Mouse (Mus musculus): ENCODE measurements around the gene Sdk1. TPM values are rescaled to one million over a fixed set of nuclear protein-coding genes. Genes with fewer than 3 reads are reported as not detected.
A peak's percentile ranks its signal among the peaks of the same experiment; 100 is the strongest.

Gene Sdk1
- 1 to 10 TPM; 6.2 to 6.3 TPM for total RNA-seq (2021)

DNA sequence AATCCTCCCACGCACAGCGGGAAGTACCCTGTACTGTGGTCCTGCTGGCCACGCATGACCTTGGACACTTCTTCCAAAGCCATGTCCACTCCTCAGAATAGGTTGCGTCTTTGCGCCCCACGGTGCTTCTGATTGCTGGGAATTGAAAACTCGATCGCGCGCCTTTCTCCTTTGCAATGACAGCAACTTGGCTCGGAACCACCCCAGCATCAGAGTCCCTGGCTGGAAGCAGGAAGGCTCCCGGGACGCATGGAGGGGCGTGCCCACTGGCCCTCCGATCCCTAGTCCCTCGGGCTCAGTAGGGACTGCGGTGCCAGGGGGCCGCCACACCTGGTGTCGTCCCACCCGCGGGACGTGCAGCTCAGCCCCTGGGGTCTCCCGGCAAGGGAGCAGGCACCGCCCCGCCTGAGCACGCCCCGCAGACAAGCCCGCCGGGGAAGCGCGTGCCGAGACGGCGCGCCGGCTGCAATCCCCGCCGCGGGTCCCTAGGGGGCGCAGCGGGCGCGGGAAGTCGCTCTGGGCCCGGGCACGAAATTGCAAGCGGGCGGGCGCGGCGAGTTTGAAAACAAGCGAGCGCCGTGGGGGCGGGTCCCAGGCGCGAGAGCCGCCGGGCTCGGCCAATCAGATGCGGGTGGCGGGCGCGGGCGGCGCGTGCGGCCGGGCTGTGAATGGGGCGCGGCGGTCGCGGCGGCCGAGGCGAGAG, at the start of gene Sdk1:
Gene Sdk1 (plus strand): TSS at position 650 of the 703 bp plus-strand sequence.
- DNase-seq = peak; percentile 90

DNA sequence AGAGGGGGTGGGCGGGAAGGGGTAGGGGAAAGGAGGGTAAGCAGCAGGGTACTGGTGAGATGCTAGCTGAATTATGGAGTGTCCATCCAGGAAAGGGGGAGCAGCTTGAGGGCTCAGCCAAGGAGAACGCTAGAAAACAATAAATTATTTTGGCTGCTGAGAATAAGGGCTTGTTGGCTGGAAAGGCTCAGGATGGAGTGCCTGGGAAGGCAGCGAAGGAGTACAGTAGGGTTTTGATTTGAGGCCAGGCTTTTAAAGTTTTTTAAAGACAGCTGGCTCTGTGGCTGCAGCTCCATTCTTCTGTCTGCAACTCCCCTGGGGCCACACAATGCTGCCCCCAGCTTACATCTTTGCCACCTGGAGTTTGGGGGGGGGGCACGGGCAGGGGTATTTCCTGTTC, 44.0 kb upstream of the Sdk1 start:
- DNase-seq = no peak

DNA sequence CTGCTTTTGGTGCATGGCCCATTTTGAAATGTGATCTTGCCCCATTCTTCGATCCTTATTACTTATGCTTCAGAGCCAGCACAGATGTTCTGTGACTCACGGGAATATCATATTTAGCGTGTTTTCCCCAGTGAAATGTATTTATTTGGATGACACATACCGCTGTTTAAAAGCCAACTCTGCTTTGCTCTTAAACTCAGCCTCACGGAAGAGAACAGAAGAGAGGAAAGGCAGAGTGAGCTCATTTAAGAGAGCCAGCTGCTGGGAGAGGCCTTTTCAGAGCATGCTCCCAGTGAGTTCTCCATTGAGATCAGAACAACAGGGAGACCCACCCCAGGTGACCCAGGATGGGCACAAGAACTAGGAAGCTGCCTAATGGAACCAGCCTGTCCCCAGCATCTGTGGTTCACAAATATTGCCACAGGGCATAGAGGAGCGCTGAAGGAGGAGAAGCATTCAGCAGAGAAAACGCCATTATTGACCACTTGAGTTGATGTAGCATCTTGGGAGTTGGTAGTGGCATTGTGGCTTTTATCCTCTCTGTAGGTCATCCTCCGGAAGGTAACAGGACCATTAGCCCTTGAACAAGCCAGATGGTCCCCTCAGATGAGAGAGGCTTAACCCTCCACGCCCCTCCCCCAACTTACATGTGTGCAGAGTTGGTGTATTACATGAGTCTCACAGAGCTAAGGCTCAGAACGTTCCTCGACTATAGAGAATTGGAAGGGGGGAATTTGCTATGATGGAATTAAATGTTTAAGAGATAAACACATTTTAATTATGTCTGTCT, 38.8 kb upstream of the Sdk1 start:
- no peak for DNase-seq

DNA sequence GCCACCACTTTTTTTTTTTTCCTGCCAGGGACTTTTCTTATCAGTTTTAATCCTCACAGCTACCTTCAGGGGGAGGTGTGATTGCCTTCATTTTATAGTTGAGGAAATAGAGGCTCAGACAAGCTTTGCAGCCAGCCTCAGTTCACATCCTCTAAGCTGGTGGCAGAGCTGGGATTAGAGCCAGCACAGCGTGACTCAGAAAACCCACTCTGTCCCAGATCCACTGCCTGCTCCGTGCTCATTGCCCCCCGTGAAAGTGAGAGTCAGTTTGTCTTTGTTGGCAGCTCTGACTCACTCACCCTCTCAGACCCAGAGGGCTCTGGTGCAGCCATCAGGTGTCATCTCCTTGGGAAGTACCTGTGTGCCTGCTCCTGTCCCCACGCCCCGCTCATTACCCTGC, 34.2 kb upstream of the Sdk1 start:
- peak; percentile 29 to 33 for DNase-seq

DNA sequence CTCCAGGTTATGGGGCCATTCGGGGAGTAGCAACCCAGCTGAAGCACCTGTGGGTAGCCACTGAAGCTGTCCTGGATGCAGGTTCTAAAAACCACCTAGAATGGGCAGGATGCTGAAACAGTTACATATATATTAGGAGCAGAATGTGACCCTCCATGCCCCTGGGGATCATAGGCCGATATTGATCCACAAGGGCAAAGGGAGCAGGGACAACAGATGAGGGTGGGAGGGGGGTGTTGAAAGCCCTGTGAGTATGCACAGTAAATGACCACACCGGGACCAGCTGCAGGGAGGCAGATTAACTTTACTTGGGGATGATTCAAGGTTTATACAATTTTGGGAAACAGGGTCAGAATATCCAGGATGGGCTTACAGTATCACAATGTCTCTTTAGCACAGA, 16.0 kb upstream of the Sdk1 start:
- no peak for DNase-seq

DNA sequence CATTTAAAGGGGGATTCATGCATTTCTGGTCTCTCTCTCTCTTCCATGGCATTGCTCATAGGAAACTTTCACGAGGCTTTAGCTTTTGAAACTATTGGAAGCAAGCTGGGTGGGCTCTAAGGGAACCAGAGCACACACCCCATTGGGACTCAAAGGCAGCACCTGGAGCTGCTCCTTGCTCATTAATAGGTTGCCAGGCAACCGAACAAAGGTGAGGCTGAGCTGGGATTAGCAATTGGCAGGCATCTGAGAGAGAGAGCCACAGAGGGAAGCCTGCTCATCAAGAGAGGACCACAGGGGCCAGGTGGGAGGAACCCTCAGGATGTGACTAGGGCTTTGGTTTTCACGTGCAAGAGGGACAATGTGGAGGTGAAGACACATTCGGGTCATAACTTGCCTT, 7.0 kb upstream of the Sdk1 start:
- no peak for DNase-seq

DNA sequence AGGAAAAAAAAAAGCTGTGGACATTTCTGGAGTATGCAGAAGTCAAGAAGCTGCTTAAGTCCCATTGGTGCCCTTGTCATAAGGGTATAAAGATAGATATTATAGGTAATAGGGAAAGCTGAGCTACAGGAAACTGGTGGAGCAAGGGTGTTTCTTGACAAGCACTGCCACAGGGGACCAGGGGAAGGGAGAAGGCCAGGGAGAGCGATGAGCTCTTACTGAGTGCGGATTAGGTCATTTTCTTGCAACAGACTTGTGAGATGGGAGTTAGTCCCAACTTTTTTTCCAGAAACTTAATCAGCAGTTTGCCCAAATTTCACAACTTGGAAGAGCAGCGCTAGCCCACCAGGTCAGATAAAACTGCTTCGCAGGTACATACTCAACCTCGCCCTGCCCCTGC, 1.9 kb upstream of the Sdk1 start:
- no peak for DNase-seq

DNA sequence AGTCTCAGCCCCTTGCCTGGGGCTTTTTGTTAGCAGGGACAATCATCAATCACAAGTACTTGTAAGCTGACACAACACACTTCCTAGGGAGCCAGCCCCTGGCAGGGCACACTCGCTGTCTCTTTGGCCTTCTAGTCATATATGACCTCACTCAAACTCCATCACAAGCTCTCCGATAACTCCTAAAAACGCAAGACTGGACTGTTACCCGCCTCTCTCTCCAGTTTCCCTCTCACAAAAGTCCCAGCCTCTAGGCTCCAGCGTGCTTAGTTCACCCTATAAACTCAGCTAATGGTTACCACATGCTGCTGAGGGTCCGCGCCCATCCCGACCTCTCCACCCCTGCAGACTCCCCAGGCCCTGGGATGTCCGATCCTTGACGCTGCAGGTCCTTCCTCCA, 849 bp upstream of the Sdk1 start:
- DNase-seq = no peak

DNA sequence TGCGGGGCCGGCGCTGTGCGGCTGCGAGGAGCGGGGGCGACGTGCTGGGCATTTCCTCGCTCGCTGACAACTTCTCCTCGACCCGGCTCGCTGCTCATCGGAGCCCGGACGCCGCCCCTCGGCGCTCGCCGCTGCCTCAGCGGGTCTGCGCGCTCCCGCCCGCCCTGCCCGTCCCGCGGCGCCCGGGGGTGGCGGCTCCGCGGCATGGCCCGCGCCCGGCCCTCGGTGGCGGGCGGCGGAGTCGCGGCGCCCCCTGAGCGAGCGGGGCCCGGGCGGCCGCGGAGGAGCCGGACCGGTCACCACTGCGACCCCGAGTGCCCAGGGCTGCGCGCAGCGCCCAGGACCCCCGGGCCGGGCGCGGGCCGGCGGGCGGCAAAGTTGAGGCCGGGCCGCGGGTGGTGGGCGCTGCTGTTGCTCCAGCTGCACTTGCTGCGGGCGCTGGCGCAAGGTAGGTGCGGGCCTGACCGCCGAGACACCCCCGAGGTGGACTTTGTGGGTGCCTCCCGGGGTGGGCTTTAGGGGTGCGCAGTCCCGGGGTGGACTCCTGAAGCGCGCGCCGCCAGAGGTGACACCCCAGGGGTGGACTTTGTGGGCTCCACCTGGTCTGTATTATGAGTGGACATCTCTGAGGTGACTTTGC, 475 bp downstream of the Sdk1 start:
- DNase-seq = no peak

DNA sequence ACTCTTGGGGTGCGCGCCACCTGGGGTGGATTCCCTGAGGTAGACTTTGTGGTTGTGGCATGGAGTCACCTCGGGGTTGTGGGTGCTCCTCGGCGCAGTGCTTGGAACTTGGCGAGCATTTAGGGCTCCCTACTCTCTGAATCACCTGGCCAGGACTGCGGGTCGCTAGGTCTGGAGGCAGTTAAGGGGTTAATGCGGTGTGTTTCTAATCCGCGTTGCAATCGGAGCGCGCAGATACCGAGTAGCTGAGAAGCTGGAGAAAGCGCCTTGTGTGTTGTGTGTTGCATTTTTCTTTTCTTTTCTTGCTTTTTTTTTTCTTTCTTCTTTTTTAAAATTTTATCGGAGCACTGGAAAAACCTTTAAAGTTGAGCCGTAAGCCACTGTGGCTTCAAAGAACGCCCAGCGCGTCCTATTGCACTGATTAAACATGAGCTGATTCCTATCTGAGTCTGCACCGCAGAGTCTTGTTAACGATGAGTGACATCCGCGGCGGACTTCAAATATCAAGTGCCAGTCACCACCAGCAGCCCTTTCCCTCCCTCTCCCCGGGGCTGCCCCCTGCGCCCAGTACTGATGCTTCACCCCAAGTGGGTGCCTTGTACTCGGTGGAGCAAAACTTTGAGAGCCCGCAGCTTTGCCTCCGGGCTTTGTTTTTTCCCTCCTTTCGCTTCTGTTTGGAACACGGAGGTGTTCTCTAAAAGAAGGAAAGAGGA, 2.1 kb downstream of the Sdk1 start:
- DNase-seq = no peak

DNA sequence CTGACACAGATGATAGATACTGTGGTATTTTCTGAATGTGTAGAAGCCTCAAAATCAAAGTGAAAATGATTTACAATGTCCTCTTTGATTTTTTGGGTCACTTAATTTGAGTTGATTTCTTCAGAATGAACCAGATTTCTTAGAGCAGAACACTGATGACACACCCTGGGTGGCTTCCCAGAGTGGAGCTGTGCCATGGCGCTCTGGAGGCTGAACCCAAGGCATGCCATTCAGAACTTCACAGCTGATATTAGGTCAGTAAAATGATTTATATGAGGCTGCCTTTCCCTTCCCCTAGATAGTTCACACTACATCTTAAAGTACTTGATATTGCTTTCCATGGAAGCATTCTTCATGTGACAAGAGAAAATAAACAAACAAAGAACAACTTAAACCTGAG, 23.0 kb downstream of the Sdk1 start:
- no peak for DNase-seq

DNA sequence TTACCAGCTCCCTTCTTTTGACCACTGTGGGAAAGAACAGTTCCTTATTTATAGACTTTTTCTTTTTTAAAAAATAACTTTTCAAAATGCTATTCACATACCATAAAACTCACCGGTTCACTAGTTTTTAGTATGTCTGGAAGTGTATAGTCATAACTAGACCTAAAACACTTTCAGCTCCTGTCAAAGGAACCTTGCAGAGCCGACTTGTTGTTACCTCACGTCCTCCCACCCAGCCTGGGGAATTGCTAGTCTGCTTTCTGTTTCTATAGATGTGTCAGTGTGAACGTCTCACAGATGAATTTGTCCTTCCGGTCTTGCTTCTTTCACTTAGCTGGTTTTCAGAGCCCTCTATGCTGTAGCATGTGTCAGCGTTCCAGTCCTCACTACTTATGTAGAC, 35.8 kb downstream of the Sdk1 start:
- no peak for DNase-seq

DNA sequence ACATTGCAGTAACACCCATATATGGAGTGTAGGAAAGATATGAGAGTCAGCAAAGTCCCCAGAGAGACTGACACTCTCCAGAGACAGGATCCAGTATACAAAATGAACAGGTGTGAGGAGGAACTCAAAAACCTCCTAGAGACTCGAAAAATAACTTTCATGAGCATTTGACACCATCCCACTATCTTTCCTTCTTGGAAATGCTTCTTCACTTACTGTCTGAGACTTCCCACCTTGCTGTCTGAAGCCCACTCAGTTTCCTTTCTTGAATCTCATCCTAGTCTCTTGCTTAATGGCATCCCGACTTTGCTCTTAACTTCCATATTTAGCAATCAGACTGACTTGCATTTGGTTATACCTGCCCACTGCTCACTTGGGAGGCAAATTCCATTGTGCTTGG, 40.5 kb downstream of the Sdk1 start:
- no peak for DNase-seq

DNA sequence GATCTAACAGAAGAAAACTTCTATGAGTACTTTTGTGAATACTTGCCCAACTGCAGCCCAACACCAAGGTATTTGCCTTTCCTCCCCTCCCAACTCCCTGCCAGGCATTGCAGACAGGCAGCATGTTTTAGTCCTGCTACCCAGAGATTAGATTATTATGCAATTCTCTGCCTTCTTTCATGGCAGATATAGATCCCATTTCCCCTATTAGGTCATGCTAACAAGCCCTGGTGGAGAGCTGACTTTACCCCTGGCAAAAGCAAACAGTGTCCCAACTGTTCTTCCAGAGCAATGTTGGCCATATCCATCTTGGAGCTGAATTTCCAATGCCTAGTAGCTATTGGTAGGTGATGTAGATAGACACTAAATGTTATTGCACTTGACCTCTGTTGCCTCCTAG, 48.3 kb downstream of the Sdk1 start:
- DNase-seq = no peak

DNA sequence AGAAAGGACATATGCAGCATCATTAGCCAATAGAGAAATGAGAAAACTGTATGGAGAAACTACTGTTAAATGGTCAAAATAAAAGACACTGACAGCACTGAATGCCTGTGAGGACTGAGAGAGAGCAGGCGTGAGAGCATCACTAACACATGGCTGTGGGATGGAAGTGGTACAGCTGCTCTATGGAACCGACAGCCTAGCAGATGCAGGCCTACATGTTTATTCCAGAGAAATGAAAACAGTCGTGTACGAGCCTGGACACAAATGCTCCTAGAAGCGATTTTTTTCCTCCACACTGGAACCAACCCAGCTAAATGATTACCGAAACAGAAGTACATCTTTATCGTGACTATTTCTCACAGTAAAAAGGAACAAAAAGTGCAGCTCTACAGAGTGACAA, 54.0 kb downstream of the Sdk1 start:
- DNase-seq = peak; percentile 16 to 36

DNA sequence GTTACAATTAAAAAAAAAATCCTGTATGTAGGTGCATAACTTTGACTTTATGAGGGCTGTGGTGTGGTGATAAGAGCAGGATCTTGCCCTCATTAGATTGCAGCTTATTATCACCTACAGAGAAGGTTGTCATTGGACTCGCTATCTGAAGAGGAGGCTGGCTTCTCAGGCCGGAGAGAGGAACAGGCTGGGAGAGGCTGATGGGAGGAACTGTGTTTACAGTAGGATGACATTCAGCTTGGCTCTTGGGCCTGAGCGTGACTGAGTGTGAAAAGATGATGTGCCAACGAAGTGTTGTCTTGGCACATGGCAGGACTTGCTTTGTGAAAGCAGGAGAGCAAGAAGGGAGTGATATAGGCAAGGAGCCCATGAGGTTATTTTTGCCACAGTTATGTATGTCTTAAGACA, 61.0 kb downstream of the Sdk1 start:
- no peak for DNase-seq

DNA sequence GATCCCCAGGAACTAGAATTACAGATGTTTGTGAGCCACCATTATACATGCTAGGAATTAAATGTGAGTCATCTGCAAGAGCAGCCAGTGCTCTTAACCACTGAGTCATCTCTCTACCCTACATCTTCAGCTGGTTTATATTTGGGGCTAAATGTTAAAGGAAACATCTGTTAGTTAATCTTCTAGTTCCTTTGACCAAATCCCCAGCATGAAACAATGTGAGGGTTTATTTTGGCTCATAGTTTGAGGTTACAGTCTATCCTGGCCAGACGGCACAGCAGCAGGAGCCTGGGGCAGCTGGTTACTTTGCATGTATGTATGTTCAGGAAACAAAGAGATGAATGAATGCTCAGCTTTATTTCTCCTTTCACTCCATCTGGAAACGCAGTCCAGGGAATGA, 62.5 kb downstream of the Sdk1 start:
- DNase-seq = no peak

DNA sequence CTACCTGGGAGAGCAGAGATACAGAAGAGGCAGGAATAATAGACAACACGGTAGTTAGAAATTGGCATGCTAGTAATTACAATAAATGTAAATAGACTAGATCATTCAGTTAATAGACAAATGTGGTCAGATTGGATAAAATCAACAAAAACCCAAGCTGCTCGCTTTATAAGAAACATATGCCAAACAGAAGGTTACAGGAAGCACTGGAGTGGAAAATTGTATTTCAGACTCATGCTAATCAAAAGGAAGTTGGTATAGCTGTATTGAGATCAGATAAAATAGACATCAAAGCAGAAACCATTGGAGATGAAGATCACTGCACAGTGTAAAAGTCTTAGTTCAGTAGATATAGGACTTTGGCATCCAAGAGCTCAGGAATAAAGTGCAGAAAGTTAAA, 63.4 kb downstream of the Sdk1 start:
- no peak for DNase-seq

DNA sequence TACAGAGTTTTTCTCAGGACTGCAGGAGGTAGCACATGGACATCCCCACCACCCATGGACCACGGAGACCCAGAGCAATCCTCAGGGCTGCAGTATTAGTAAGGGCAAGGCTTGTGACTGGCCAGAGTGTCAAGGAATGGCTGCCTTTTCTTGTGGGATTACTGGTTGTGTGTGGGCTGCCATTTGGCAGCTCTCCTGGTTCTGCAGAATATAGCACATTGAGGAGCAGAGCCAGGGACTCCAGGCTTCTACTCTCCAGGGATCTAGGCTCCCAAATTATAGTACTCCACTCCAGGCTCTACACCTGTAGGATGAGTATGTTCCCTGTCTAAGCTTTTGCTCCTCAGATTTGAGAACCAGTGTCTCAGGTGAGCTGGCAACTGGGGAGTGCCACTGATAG, 69.4 kb downstream of the Sdk1 start:
- no peak for DNase-seq

DNA sequence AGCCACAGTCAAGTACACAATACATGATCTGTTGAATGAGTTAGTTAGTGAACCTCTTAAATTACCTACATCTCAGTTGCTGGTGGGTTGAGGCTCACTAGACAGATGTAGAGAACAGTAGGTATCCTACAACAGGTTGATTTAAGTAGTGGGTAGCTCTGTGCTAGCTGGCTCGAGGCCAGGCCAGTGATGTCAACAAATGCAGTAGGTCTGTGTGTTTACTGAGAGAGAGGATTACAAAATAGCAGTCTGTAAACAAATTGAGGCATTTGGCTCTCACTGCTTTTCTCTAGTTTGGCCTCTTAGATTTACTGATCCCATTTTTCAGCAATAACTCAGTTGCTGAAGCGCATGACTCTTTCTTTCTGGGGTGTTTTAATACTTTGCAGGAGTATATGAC, 70.5 kb downstream of the Sdk1 start:
- DNase-seq = no peak

DNA sequence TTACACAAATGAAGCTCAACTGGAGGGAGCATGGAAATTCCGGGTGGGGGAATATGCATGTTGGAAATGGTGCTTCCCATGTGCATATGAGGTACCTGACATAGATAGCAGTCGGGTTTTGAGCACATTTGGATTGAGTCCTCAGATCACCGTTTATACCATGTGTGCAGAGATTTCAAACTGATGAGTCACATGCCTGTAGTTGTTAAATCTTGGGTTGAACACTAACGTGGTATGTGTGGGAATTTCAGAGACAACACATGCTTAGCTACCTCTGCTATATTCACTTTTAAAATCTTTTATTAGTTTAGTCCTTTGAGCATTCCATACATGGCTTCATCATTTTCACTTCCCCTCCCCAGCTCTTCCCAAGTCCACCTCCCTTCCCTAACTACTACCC, 71.0 kb downstream of the Sdk1 start:
- DNase-seq = no peak

DNA sequence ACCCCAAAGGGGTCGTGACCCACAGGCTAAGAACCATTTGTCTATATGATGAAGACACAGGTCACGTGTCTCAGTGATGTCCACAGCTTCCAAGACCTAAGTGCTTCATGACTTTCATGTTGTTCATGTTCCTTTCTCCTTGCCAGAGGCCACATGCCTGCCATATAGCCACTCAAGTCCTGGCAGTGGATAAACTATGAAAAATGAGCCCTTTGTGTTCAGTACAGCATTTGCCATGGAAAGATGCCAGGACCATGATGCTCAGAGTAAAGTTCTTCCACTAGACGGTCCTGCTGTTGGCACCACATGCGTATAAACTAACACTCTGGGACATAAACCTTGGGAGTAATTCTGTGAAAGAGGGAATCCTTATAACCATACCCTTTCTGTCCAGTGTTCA, 75.8 kb downstream of the Sdk1 start:
- no peak for DNase-seq

DNA sequence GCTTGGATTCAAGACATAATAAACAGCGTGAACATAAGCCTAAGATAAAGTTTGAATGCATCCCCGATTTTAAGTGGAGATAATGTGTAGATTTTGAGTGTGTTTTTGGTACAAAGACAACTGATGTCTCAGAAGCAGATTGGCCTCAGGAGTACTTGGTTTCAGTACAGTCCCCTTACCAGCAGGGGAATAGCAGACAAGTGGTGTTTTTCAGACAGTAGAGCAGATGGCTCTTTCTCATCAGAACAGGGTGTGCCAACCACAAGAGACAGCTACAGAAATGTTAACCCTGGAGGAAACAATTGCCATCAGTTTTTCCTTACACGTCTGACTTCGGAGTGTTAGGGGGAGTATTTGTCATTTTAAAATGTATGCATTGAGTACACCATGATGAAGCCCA, 83.6 kb downstream of the Sdk1 start:
- DNase-seq = peak; percentile 16 to 20
